Mouse (Mus musculus): ENCODE measurements around the gene Ptbp3. TPM values are rescaled to one million over a fixed set of nuclear protein-coding genes. Genes with fewer than 3 reads are reported as not detected.
A peak's percentile ranks its signal among the peaks of the same experiment; 100 is the strongest.
"Not testable (repeated sequence)": the region's sequence is repeated elsewhere in the genome, so short reads cannot be mapped to it uniquely, and the experiment has no call there.

The Ptbp3 gene
- polyA plus RNA-seq, 1 experiment, result 4.6 TPM

DNA sequence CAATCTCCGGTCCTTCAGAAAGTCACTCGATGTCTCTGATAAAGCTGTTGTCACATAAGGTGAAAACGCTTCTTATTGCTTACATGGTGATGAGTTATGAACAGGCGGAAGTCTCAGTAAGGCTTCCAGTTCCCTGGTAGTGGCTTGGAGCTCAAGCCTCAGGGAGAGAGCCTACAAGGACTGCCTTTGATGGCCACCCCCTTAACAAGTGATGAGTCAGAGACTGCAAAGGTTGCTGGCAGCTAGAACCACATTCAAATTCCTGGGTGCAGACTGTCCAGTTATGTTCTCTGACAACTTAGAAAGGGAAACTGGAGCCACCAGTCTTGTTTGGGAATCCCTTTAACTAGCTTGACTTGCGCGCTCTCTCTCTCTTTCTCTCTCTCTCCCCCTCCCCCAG, 11.0 kb upstream of the Ptbp3 start:
- TF ChIP-seq TAL1 (IDR thresholded peaks at IDR 0.05; ENCODE audit: low read length), result no peak
- TF ChIP-seq GATA1 (IDR thresholded peaks at IDR 0.05; ENCODE audit: low read length), result no peak
- H3K4me1 ChIP-seq (ENCODE audit: control insufficient read depth), result peaks cover 18% of the 10 kb centered on the region
- no peak overlapping the region for H3K4me3 ChIP-seq (replicated peaks)
- no peaks in the 10 kb centered on the region for H3K36me3 ChIP-seq (ENCODE audit: control insufficient read depth)
- H3K27me3 ChIP-seq (ENCODE audit: control insufficient read depth), result no peaks in the 10 kb centered on the region
- H3K9me3 ChIP-seq (ENCODE audit: control insufficient read depth, low read length), result no peaks in the 10 kb centered on the region

DNA sequence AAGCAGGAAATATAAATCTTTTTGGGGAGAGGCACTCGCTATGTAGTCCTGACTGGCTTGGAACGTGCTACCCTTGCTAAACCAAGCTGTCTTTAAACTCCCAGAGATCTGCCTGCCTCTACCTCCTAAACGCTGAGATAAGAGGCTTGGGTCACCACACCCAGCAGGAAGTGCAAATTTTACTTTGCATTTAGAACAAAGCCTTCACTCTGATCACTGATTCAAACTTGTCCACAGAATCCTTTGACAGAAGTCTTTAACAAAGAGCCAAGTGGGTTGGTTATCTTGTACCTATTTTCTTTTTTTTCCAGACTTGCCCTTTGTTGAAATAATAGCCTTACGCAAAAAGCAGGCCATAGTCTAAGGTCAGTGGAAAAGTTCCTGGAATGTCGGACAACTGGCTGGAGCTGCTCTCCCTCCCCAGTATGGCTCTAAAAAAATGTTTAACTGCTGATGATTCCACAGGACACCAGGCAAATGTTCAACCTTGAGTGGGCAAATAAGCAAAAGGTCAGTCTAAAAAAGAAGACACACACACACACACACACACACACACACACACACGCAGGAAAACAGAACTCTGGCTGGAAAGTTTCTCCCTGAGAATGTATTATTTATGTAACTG, 9.0 kb upstream of the Ptbp3 start:
- H3K4me3 ChIP-seq (replicated peaks), result no peak overlapping the region
- TF ChIP-seq TAL1 (IDR thresholded peaks at IDR 0.05; ENCODE audit: low read length) (no peak), GATA1 (IDR thresholded peaks at IDR 0.05; ENCODE audit: low read length) (no peak)
- H3K27me3 ChIP-seq (ENCODE audit: control insufficient read depth), result no peaks in the 10 kb centered on the region
- no peaks in the 10 kb centered on the region for H3K9me3 ChIP-seq (ENCODE audit: control insufficient read depth, low read length)
- H3K36me3 ChIP-seq (ENCODE audit: control insufficient read depth), result no peaks in the 10 kb centered on the region
- peaks cover 25% of the 10 kb centered on the region for H3K4me1 ChIP-seq (ENCODE audit: control insufficient read depth)

DNA sequence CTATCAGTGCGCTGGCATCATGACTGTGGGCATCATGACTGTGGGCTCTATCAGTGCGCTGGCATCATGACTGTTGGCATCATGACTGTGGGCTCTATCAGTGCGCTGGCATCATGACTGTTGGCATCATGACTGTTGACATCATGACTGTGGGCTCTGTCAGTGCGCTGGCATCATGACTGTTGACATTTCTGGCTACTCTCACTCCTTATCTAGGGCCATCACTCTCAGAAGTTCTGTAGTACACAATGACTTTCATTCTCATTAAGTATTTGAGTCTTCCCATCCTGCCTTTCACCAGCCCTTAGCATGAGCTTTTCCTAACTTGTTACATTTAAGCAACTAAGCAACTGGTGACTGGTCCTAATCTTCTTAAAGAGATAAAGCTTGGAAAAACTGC, 8.2 kb upstream of the Ptbp3 start:
- H3K27me3 ChIP-seq (ENCODE audit: control insufficient read depth); H3K36me3 ChIP-seq (ENCODE audit: control insufficient read depth); H3K4me3 ChIP-seq (replicated peaks); H3K9me3 ChIP-seq (ENCODE audit: control insufficient read depth, low read length): not testable (repeated sequence)
- peaks cover 25% of the 10 kb centered on the region for H3K4me1 ChIP-seq (ENCODE audit: control insufficient read depth)

DNA sequence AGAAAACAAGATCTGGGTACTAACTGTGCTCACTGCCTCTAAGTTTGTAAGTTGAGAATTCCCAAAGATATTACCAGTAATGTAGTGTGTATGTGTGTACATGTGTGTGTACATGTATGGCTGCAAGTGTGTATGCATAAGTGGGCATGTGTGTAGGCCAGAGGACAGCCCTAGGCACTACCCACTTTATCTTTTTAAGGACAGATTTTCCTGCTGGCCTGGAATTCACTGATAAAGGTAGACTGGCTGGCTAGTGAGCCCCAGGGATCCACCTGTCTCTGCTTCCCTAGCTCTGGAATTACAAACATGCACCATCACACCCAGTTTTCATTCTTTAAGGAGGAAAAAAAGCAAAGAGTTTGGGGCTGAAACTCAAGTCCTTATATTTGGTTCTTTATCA, 6.0 kb upstream of the Ptbp3 start:
- H3K27me3 ChIP-seq (ENCODE audit: control insufficient read depth), result no peaks in the 10 kb centered on the region
- no peak overlapping the region for H3K4me3 ChIP-seq (replicated peaks)
- TF ChIP-seq TAL1 (IDR thresholded peaks at IDR 0.05; ENCODE audit: low read length) (peak; percentile 63), GATA1 (IDR thresholded peaks at IDR 0.05; ENCODE audit: low read length) (no peak)

DNA sequence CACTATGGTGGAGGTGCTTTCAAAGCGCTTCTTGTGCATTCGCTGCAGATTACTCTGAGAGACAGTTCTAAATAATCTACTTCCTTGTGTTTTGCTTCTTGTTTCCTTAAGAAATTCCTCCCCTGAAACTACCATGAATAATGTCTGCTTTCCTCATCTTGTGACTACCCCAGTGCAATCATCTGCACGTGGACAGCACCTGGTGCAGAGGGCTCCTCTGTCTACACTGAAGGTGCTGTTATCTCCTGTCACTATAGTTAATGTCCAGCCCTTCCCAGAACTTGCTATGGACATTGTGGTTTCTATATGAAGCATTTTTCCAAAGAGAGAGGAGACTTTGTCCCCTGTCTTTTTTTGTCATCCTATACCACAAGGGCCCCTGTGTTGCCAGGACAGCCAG, 4.4 kb upstream of the Ptbp3 start:
- Histone ChIP-seq H3K4me1 (ENCODE audit: control insufficient read depth) (peaks cover 46% of the 10 kb centered on the region), H3K36me3 (ENCODE audit: control insufficient read depth) (no peaks in the 10 kb centered on the region), H3K9me3 (ENCODE audit: control insufficient read depth, low read length) (no peaks in the 10 kb centered on the region), H3K4me3 (replicated peaks) (no peak overlapping the region), H3K27me3 (ENCODE audit: control insufficient read depth) (no peaks in the 10 kb centered on the region)
- TF ChIP-seq GATA1 (IDR thresholded peaks at IDR 0.05; ENCODE audit: low read length) (no peak), TAL1 (IDR thresholded peaks at IDR 0.05; ENCODE audit: low read length) (no peak)

More for the DNA sequence above, 6.0 kb upstream of the Ptbp3 start:
- no peaks in the 10 kb centered on the region for H3K9me3 ChIP-seq (ENCODE audit: control insufficient read depth, low read length)
- H3K4me1 ChIP-seq (ENCODE audit: control insufficient read depth), result peaks cover 38% of the 10 kb centered on the region
- H3K36me3 ChIP-seq (ENCODE audit: control insufficient read depth), result no peaks in the 10 kb centered on the region

DNA sequence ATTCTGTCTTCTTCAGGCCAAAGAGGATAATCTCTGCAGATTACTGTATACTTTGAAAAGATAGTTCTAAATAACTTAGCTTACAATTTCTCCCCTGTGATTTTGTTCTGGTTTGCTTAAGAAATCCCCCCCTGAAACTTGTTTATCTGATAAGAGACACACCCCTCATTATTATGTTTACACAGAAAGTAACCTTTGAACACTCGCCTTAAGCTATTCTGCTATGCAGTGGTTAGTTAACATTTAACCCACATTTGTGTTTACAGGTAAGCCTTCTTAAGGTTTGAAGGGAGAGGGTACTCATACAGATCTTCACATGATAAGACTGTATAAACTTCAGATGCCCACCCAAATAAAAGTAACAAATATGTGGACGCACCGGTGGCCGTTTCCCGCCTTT, 3.7 kb upstream of the Ptbp3 start:
- H3K4me3 ChIP-seq (replicated peaks), result no peak overlapping the region
- no peak for TF ChIP-seq TAL1 (IDR thresholded peaks at IDR 0.05; ENCODE audit: low read length)
- TF ChIP-seq GATA1 (IDR thresholded peaks at IDR 0.05; ENCODE audit: low read length), result no peak
- peaks cover 42% of the 10 kb centered on the region for H3K4me1 ChIP-seq (ENCODE audit: control insufficient read depth)
- no peaks in the 10 kb centered on the region for H3K27me3 ChIP-seq (ENCODE audit: control insufficient read depth)
- no peaks in the 10 kb centered on the region for H3K36me3 ChIP-seq (ENCODE audit: control insufficient read depth)
- no peaks in the 10 kb centered on the region for H3K9me3 ChIP-seq (ENCODE audit: control insufficient read depth, low read length)

DNA sequence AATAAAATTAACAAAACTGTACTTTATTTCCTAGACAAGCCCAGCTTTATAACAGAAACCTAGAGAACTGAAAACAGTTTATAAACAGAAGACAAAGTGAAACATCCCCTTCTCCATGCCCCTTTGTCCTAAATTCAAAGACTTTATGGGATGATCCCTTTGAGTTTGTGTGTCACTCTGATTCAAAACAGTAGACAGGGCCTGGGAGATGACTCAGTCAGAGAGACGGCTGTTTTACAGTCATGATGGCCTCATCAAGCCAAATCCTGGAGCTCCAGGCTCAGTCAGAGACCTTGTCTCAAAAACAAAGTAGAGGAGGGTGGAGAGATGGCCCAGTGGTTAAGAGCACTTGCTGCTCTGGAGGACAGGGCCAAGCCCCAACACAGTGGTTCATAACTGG, 2.7 kb upstream of the Ptbp3 start:
- Histone ChIP-seq H3K4me1 (ENCODE audit: control insufficient read depth) (peaks cover 44% of the 10 kb centered on the region), H3K4me3 (replicated peaks) (no peak overlapping the region), H3K9me3 (ENCODE audit: control insufficient read depth, low read length) (no peaks in the 10 kb centered on the region), H3K27me3 (ENCODE audit: control insufficient read depth) (no peaks in the 10 kb centered on the region), H3K36me3 (ENCODE audit: control insufficient read depth) (peaks cover 4% of the 10 kb centered on the region; the same call in 1 of the 2 replicates)
- TF ChIP-seq GATA1 (IDR thresholded peaks at IDR 0.05; ENCODE audit: low read length), result no peak
- no peak for TF ChIP-seq TAL1 (IDR thresholded peaks at IDR 0.05; ENCODE audit: low read length)

DNA sequence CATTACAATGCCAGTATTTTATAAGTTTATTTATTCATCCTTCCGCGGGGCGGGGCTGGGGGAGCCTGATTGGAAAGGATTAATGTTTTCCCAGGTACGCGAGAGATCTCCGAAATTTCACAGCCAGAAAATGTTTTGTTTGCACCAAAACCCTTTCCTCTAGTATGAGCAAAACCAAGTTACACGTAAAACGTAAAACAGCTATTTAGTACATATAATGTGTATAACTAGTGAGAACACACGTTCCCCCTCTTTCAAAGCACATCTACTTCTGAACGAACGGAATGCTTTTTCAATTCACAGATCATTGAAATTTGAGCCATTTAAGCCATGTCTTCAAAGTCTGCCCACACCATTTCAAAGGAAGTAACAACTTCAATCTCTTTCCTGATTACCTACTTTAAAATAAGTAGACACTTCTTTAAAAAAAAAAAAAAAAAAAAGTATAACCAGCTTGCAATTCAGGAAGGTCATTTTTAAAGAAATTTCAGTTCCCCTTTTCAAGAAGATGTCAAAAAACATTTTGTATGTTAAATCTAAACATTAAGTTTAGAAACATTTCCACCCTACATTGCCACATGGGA, 905 bp upstream of the Ptbp3 start:
- Histone ChIP-seq H3K36me3 (ENCODE audit: control insufficient read depth) (peaks cover 9% of the 10 kb centered on the region), H3K4me3 (replicated peaks) (peak overlapping the region; percentile 99), H3K4me1 (ENCODE audit: control insufficient read depth) (peaks cover 52% of the 10 kb centered on the region), H3K27me3 (ENCODE audit: control insufficient read depth) (no peaks in the 10 kb centered on the region), H3K9me3 (ENCODE audit: control insufficient read depth, low read length) (no peaks in the 10 kb centered on the region)
- TF ChIP-seq GATA1 (IDR thresholded peaks at IDR 0.05; ENCODE audit: low read length), result no peak
- TF ChIP-seq TAL1 (IDR thresholded peaks at IDR 0.05; ENCODE audit: low read length), result no peak

DNA sequence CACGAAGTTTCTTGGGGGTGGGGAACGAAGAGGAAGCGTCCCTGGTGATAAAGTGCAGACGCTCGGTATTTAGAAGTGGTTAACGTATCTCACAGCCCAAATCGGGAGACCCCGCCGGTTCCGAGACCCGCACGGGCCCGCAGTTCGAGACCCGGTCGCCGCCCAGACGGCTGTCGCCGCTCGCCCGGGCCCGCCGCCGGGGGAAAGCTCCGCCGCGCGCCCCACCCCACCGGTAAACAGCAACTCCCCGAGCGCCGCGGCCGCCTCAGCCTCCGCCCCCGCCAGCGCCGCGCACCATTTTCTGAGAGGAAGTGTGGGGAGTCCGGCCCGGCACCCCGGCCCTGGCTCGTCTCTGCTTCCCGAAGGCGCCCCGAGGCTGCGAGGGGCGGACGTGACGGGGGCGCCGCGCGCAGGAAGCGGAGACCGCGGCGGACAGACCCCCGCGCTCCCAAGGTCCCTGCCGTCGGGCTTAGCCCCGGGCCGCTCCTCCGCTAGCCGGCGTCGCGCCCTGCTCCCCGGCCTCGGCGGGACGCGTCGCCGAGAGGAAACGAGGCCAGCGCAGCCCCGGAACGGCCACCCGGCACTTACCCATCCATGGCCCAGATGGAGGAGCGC, 497 bp downstream of the Ptbp3 start:
- H3K36me3 ChIP-seq (ENCODE audit: control insufficient read depth), result peaks cover 13% of the 10 kb centered on the region
- no peaks in the 10 kb centered on the region for H3K9me3 ChIP-seq (ENCODE audit: control insufficient read depth, low read length)
- TF ChIP-seq TAL1 (IDR thresholded peaks at IDR 0.05; ENCODE audit: low read length) (no peak), GATA1 (IDR thresholded peaks at IDR 0.05; ENCODE audit: low read length) (no peak)
- no peaks in the 10 kb centered on the region for H3K27me3 ChIP-seq (ENCODE audit: control insufficient read depth)
- peak overlapping the region; percentile 99 for H3K4me3 ChIP-seq (replicated peaks)
- H3K4me1 ChIP-seq (ENCODE audit: control insufficient read depth), result peaks cover 56% of the 10 kb centered on the region

All from erythroblast, embryonic 14.5 days (primary cell).